Mouse (Mus musculus) spleen, adult 2 months (tissue): ENCODE results near the gene Fbf1.

Experiments used
- CTCF ChIP-seq: fragments of 200-500 bp; IDR thresholded peaks from 2 replicates; pipeline ENCODE4 v1.5.1; 2011; ENCODE audit warnings: mild to moderate bottlenecking, inconsistent platforms; ENCODE audit not compliant: insufficient read depth, insufficient read length, insufficient replicate concordance; ENCODE audit errors: extremely low read depth
- POLR2A ChIP-seq: fragments of 200-500 bp; IDR thresholded peaks from 2 replicates; pipeline ENCODE4 v1.6.1; 2011; ENCODE audit warnings: low read depth, low read length, inconsistent platforms

GRCm38 (mm10) chr11:116103572-116103971 is 64.4 kb downstream of the Fbf1 start:
- TF ChIP-seq CTCF = no peak
- TF ChIP-seq POLR2A = no peak
